Mouse (Mus musculus): Measurements from ENCODE around the gene Hfe. TPM values are rescaled to one million over a fixed set of nuclear protein-coding genes. Genes with fewer than 3 reads are reported as not detected.

Hfe gene
- 10.0 and 10.7 TPM in 2 replicates for polyA plus RNA-seq (2012; rRNA removed)

DNA sequence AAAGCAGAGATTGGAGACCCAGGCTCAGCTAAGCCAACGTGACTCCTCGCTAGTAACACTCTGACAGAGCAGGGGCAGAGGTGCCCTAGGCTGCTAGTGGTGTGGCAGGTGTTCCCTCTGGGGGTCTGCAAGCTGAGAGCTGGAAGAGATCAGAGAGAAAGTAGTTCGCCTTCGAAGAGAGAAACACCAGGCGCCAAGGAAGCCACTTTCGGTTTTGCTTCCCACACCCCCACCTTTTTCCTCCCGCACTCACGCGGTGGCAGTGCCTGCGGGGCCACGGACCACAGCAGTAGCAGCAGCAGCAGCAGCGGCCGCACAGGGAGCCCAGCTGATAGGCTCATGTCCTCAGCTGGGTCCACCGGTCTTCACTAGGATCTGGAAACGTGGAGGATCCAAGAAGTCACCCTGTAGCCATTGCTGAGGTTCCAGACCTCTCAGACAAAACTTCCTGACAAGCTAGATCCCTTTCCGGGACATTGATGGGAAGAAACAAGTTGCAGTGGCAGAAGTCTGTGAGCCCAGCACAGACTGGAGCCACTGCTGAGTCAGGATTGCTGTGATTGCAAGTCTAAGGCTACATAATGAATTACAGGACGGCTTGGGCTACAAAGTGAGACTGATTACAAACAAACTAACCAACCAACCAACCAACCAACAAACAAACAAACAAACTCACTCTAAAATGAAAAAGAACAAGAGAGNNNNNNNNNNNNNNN, at the start of gene Hfe:
Hfe (minus strand) TSS at position 481 of the 716 bp plus-strand sequence.

DNA sequence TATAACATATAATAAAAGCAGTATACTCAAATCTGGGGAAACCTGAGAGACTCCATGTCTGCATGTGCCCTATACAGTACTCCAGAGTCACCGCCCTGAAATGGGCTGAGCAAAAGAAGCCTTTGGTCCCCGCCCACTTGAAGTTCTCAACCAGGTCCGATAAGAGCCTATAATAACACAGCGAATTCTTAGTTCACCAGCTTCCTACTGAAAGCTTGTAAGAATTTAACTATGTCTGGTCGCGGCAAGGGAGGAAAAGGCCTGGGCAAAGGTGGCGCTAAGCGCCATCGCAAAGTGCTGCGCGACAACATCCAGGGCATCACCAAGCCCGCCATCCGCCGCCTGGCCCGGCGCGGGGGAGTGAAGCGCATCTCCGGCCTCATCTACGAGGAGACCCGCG, 46.1 kb upstream of the Hfe start, which contains the start of gene Hist1h4b:
Hist1h4b (plus strand) TSS at position 224 of the 400 bp plus-strand sequence.

DNA sequence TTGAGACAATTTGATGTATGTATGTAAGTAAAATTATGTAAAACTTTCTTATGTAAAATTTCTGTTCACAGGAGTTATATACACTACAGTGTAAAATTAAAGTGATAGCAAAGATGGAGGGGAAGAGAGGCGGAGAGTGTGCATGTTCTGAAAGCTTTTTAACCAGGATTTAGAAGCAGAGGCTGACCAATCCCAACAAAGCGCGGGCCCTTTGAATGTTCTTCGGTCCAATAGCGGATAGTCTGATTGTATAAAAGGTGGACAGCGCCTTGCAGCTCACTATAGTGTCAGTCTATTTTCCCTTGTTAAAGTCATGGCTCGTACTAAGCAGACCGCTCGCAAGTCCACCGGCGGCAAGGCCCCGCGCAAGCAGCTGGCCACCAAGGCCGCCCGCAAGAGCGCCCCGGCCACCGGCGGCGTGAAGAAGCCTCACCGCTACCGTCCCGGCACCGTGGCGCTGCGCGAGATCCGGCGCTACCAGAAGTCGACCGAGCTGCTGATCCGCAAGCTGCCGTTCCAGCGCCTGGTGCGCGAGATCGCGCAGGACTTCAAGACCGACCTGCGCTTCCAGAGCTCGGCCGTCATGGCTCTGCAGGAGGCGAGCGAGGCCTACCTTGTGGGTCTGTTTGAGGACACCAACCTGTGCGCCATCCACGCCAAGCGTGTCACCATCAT, 41.5 kb upstream of the Hfe start, which contains the start of gene Hist1h3b:
Hist1h3b (plus strand) TSS at position 201 of the 675 bp plus-strand sequence.

GRCm38 (mm10) chr13:23750839-23751477, 40.3 kb upstream of the Hfe start, which contains the start of gene Hist1h2ab:
TSS of gene Hist1h2ab (plus strand) at chr13:23751126.

DNA sequence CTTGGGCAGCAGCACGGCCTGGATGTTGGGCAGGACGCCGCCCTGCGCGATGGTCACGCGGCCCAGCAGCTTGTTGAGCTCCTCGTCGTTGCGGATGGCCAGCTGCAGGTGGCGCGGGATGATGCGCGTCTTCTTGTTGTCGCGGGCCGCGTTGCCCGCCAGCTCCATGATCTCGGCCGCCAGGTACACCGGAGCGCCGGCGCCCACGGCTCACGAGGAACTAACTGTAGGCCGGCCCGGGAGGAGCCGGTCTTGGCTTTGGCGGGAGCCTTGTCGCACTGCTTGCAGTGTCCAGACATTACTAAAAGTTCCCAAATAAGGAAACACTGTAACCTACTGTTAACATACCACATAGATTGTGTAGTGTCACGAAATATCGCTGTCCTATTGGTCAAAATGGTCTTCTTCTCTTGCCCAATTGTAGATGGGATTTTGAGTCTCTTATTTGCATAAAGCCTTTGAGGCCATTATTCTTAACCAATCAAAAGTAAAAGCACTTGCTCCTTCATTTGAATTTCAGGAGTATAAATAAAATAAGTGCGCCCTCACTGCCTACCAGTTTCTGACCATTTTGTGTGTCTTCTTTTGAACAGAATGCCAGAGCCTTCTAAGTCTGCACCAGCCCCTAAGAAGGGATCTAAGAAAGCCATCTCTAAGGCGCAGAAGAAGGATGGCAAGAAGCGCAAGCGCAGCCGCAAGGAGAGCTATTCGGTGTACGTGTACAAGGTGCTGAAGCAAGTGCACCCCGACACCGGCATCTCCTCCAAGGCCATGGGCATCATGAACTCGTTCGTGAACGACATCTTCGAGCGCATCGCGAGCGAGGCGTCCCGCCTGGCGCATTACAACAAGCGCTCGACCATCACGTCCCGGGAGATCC, 35.8 kb upstream of the Hfe start, which contains the start of gene Hist1h2bb:
Hist1h2bb (plus strand) TSS at position 534 of the 880 bp plus-strand sequence.

GRCm38 (mm10) chr13:23745381-23746161, 34.9 kb upstream of the Hfe start, which contains the start of gene Hist1h3c:
TSS of gene Hist1h3c (minus strand) at chr13:23745602.

DNA sequence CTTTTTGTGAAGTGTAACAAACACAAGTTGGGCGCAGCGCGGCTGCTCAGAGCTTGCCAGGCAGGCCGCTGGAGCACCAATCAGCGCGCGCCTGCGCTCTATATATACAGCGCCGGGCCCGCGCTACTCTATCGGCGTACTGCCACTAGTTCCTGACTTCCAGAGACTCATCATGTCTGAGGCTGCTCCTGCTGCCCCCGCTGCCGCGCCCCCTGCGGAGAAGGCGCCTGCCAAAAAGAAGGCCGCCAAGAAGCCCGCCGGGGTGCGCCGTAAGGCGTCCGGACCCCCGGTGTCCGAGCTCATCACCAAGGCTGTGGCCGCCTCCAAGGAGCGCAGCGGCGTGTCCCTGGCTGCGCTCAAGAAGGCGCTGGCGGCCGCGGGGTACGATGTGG, 28.0 kb upstream of the Hfe start, which contains the start of gene Hist1h1c:
Hist1h1c (plus strand) TSS at position 132 of the 392 bp plus-strand sequence.

DNA sequence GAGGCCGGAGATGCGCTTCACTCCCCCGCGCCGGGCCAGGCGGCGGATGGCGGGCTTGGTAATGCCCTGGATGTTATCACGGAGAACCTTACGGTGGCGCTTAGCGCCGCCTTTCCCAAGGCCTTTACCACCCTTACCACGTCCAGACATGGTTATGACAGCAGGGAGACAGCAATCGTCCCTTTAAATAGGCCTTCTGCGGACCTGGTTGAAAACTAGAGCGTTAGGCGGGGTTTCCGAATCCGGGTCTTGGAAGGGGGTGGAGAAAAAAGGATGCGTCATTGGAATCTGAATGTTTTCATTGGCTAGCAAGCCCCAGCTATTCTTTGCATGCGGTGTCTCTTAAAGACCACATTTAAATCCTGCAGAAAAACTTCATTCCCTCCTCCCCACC, 12.4 kb downstream of the Hfe start, which contains the start of gene Hist1h4c:
Hist1h4c (minus strand) TSS at position 155 of the 394 bp plus-strand sequence.

GRCm38 (mm10) chr13:23695514-23695913, 15.1 kb downstream of the Hfe start, which contains the start of gene Hist1h1t:
TSS of gene Hist1h1t (plus strand) at chr13:23695814.

DNA sequence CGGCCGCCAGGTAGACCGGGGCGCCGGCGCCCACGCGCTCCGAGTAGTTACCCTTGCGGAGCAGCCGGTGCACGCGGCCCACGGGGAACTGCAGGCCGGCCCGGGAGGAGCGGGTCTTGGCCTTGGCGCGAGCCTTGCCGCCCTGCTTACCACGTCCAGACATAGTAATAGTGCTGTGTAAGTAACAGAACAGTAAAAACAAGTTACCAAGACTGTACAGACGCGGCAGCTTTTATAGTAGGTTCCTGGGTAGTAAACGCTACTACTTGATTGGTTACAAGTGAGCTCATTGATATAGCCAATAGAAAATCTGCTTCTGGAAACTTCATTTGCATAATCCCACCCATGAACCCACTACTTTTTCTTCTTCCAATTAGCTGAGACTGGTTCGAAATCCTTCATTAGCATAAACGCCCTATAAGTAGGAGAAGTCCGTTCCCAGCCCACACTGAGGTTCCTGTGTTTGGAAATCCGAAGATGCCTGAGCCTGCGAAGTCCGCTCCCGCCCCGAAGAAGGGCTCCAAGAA, 26.8 kb downstream of the Hfe start, which contains the start of the genes Hist1h2ac and Hist1h2bc:
Hist1h2ac (minus strand) TSS at position 194 of the 527 bp plus-strand sequence.
Hist1h2bc (plus strand) TSS at position 445 of the 527 bp plus-strand sequence.

Other genes starting within 250 kb of the Hfe start
- gene Btn1a1, start 245.0 kb downstream of the Hfe start, polyA plus RNA-seq (2012; rRNA removed): 0.42 and 0.58 TPM in 2 replicates
- gene Btn2a2, start 222.0 kb downstream of the Hfe start, polyA plus RNA-seq (2012; rRNA removed): not detected in 2 replicates
- gene Hist1h4h, start 179.8 kb downstream of the Hfe start, polyA plus RNA-seq (2012; rRNA removed): 8.9 and 10.2 TPM in 2 replicates
- 137 and 207 TPM in 2 replicates for gene Hist1h2af, start 176.9 kb downstream of the Hfe start, polyA plus RNA-seq (2012; rRNA removed)
- 13.8 and 25.0 TPM in 2 replicates for gene Hist1h3g, start 175.4 kb downstream of the Hfe start, polyA plus RNA-seq (2012; rRNA removed)
- 2.9 and 3.2 TPM in 2 replicates for gene Hist1h2bh, start 167.5 kb downstream of the Hfe start, polyA plus RNA-seq (2012; rRNA removed)
- 1.5 and 2.1 TPM in 2 replicates for gene Hist1h3f, start 166.8 kb downstream of the Hfe start, polyA plus RNA-seq (2012; rRNA removed)
- gene Hist1h4f, start 159.2 kb downstream of the Hfe start, polyA plus RNA-seq (2012; rRNA removed): 5.8 and 7.7 TPM in 2 replicates
- gene Hist1h1d, start 157.6 kb downstream of the Hfe start, polyA plus RNA-seq (2012; rRNA removed): 0.32 and 0.52 TPM in 2 replicates
- gene Hist1h3e, start 148.5 kb downstream of the Hfe start, polyA plus RNA-seq (2012; rRNA removed): 9.6 and 10.2 TPM in 2 replicates
- gene Hist1h2ae, start 139.6 kb downstream of the Hfe start, polyA plus RNA-seq (2012; rRNA removed): 5.8 and 7.7 TPM in 2 replicates
- gene Hist1h2bg, start 139.5 kb downstream of the Hfe start, polyA plus RNA-seq (2012; rRNA removed): 17.2 and 22.8 TPM in 2 replicates
- gene Hist1h2bf, start 136.7 kb downstream of the Hfe start, polyA plus RNA-seq (2012; rRNA removed): 6.0 and 6.2 TPM in 2 replicates
- 3.7 and 4.7 TPM in 2 replicates for gene Hist1h2ad, start 136.5 kb downstream of the Hfe start, polyA plus RNA-seq (2012; rRNA removed)
- 8.9 and 13.3 TPM in 2 replicates for gene Hist1h3d, start 135.1 kb downstream of the Hfe start, polyA plus RNA-seq (2012; rRNA removed)
- 3.9 and 4.3 TPM in 2 replicates for gene Hist1h4d, start 129.3 kb downstream of the Hfe start, polyA plus RNA-seq (2012; rRNA removed)
- gene Hist1h2be, start 89.7 kb downstream of the Hfe start, polyA plus RNA-seq (2012; rRNA removed): 1.4 and 2.2 TPM in 2 replicates
- gene Hist1h1e, start 88.3 kb downstream of the Hfe start, polyA plus RNA-seq (2012; rRNA removed): 3.3 and 4.1 TPM in 2 replicates
- 0.76 and 1.2 TPM in 2 replicates for gene Hist1h2ac, start 26.9 kb downstream of the Hfe start, polyA plus RNA-seq (2012; rRNA removed)
- 165 and 208 TPM in 2 replicates for gene Hist1h2bc, start 26.7 kb downstream of the Hfe start, polyA plus RNA-seq (2012; rRNA removed)
- gene Hist1h1t, start 15.0 kb downstream of the Hfe start, polyA plus RNA-seq (2012; rRNA removed): not detected in 2 replicates
- 2.3 and 3.2 TPM in 2 replicates for gene Hist1h4c, start 12.4 kb downstream of the Hfe start, polyA plus RNA-seq (2012; rRNA removed)
- gene Hist1h1c, start 28.0 kb upstream of the Hfe start, polyA plus RNA-seq (2012; rRNA removed): 40.4 and 60.9 TPM in 2 replicates
- gene Hist1h3c, start 34.7 kb upstream of the Hfe start, polyA plus RNA-seq (2012; rRNA removed): 16.3 and 21.4 TPM in 2 replicates
- 5.1 and 8.2 TPM in 2 replicates for gene Hist1h2bb, start 35.9 kb upstream of the Hfe start, polyA plus RNA-seq (2012; rRNA removed)
- gene Hist1h2ab, start 40.3 kb upstream of the Hfe start, polyA plus RNA-seq (2012; rRNA removed): 13.7 and 14.6 TPM in 2 replicates
- 14.5 and 19.5 TPM in 2 replicates for gene Hist1h3b, start 41.4 kb upstream of the Hfe start, polyA plus RNA-seq (2012; rRNA removed)
- gene Hist1h4b, start 46.2 kb upstream of the Hfe start, polyA plus RNA-seq (2012; rRNA removed): 7.3 and 11.1 TPM in 2 replicates
- 2.8 and 3.4 TPM in 2 replicates for gene Hist1h4a, start 50.4 kb upstream of the Hfe start, polyA plus RNA-seq (2012; rRNA removed)
- 11.4 and 14.3 TPM in 2 replicates for gene Hist1h3a, start 51.5 kb upstream of the Hfe start, polyA plus RNA-seq (2012; rRNA removed)
- 3.2 and 4.1 TPM in 2 replicates for gene Hist1h1a, start 52.8 kb upstream of the Hfe start, polyA plus RNA-seq (2012; rRNA removed)
- gene Trim38, start 59.1 kb upstream of the Hfe start, polyA plus RNA-seq (2012; rRNA removed): not detected in 2 replicates
- gene Slc17a2, start 96.1 kb upstream of the Hfe start, polyA plus RNA-seq (2012; rRNA removed): 17.4 and 22.1 TPM in 2 replicates
- gene Slc17a3, start 128.6 kb upstream of the Hfe start, polyA plus RNA-seq (2012; rRNA removed): 12.0 and 12.9 TPM in 2 replicates
- 0.71 and 0.93 TPM in 2 replicates for gene Slc17a1, start 156.9 kb upstream of the Hfe start, polyA plus RNA-seq (2012; rRNA removed)
- 0.36 and 0.66 TPM in 2 replicates for gene Slc17a4, start 204.2 kb upstream of the Hfe start, polyA plus RNA-seq (2012; rRNA removed)
- not detected in 2 replicates for gene Hist1h2ba, start 223.3 kb upstream of the Hfe start, polyA plus RNA-seq (2012; rRNA removed)
- gene Hist1h2aa, start 223.6 kb upstream of the Hfe start, polyA plus RNA-seq (2012; rRNA removed): not detected in 2 replicates

All from liver, embryonic 18 days (tissue).